Mouse (Mus musculus): ENCODE data around the gene Pamr1. TPM values are rescaled to one million over a fixed set of nuclear protein-coding genes. Genes with fewer than 3 reads are reported as not detected.

The Pamr1 gene
- polyA plus RNA-seq (2016; fragmentation: Nextera tagmentation; extraction: Ambion mirVana) = 9.1 and 11.4 TPM in 2 replicates

DNA sequence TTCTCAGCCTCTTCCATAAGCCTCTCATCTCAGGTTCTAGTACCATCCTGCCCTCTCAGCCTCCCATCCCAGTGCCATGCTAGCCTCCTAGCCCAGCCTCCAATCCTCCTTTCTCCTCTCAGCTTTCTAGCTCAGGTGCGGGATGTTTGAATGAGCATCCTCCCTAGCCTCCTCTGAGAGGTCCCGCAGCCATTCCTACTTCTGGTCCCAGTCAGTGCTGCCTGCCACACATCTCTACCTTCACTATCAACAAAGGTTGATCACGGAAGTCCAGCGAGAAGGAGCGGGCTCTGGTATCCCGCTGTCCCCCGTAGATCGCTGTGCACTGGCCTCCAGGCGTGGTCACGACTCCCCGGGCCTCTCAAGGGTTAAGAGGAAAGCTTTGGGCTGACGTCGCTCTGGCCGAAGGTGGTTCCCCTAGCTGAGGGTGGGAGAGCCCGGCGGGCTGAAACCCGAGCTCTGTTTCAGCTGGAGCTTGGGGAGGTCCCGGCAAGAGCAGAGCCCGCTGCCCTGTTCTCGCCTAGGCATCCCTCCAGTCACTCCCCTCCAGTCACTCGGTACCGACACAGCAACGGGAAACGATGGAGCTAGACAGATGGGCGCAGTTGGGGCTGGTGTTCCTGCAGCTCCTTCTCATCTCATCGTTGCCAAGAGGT, at the start of gene Pamr1:
Gene Pamr1, plus strand, starts transcription at position 402 of the 656 bp plus-strand sequence.
- Histone ChIP-seq H3K27ac (no peak within 1 kb of the TSS), H3K27me3 (no peaks in the 10 kb centered on the region; the same call in 1 of the 2 replicates), H3K36me3 (no peaks in the 10 kb centered on the region), H3K9ac (peak within 1 kb of the TSS; percentile 38; the same call in 1 of the 2 replicates), H3K4me2 (replicated peaks) (peak within 1 kb of the TSS; percentile 50), H3K9me3 (no peaks in the 10 kb centered on the region), H3K4me3 (peak within 1 kb of the TSS; percentile 29), H3K4me1 (peaks cover 22% of the 10 kb centered on the region)
- ATAC-seq (ENCODE audit: insufficient number of reproducible peaks, insufficient read depth, low FRiP score, low TSS enrichment) = no peak; the same call in 1 of the 2 replicates
- WGBS = 1% methylated on average over 26 of the region's 26 CpGs

GRCm38 (mm10) chr2:102507633-102508032, 42.2 kb upstream of the Pamr1 start:
- Histone ChIP-seq H3K27ac (no peak overlapping the region), H3K4me3 (no peak overlapping the region), H3K27me3 (no peaks in the 10 kb centered on the region; the same call in 1 of the 2 replicates), H3K9me3 (no peaks in the 10 kb centered on the region), H3K36me3 (no peaks in the 10 kb centered on the region), H3K9ac (no peak overlapping the region), H3K4me2 (replicated peaks) (no peak overlapping the region), H3K4me1 (no peaks in the 10 kb centered on the region)
- 78% methylated on average over 4 of the region's 4 CpGs for WGBS
- ATAC-seq (ENCODE audit: insufficient number of reproducible peaks, insufficient read depth, low FRiP score, low TSS enrichment) = no peak

DNA sequence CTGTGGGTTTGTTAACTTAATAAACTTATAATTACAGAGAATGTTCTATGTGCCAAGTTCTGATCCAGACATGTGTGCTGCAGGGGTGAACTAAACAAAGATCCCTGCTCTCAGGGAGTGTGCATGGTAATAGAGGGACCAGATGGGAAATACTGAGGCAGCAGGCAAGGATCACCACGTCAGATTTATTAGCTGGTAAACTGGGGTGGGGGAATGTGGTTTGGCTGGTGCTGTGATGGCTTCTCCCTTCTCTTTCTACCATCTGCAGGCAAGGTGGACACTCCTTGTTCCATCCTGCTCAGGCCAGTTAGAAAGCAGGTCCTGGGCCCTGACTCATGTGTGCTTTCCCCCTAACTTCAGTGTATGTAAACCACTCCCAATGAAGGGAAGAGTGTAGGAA, 41.7 kb upstream of the Pamr1 start:
- no peak overlapping the region for H3K4me2 ChIP-seq (replicated peaks)
- 64% methylated on average over 1 of the region's 1 CpGs for WGBS
- no peaks in the 10 kb centered on the region for H3K36me3 ChIP-seq
- H3K4me1 ChIP-seq = no peaks in the 10 kb centered on the region
- no peaks in the 10 kb centered on the region; the same call in 1 of the 2 replicates for H3K27me3 ChIP-seq
- H3K9me3 ChIP-seq = 0 out of 2 replicates have a peak, but pooled peaks cover 2% of the 10 kb centered on the region
- no peak for ATAC-seq (ENCODE audit: insufficient number of reproducible peaks, insufficient read depth, low FRiP score, low TSS enrichment)
- H3K9ac ChIP-seq = no peak overlapping the region
- H3K27ac ChIP-seq = no peak overlapping the region
- no peak overlapping the region for H3K4me3 ChIP-seq

DNA sequence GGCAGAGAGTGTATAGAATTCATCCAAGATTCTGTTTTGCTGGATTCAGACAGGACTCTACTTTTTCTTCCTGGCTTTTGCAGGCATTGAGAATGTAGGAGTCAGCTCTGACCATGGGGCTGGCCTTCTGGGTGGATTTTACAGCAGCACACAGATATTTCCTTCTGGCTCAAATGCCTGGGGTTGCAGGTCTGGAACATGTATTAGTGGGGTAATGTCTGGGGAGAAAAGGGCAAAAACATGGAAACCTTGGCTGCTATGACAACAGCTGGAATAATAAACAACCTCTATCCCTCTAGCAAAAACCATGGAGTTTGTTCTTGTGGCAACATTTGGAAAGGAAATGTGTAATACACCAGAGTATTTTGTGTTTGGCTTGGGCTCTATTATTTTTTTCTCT, 29.9 kb upstream of the Pamr1 start:
- Histone ChIP-seq H3K4me2 (replicated peaks) (no peak overlapping the region), H3K4me3 (no peak overlapping the region), H3K27me3 (no peaks in the 10 kb centered on the region), H3K9ac (no peak overlapping the region), H3K4me1 (no peaks in the 10 kb centered on the region), H3K36me3 (no peaks in the 10 kb centered on the region), H3K9me3 (no peaks in the 10 kb centered on the region), H3K27ac (no peak overlapping the region)
- no peak for ATAC-seq (ENCODE audit: insufficient number of reproducible peaks, insufficient read depth, low FRiP score, low TSS enrichment)

GRCm38 (mm10) chr2:102527563-102527962, 22.2 kb upstream of the Pamr1 start:
- H3K36me3 ChIP-seq = no peaks in the 10 kb centered on the region
- ATAC-seq (ENCODE audit: insufficient number of reproducible peaks, insufficient read depth, low FRiP score, low TSS enrichment) = no peak
- no peak overlapping the region for H3K9ac ChIP-seq
- no peak overlapping the region for H3K27ac ChIP-seq
- no peaks in the 10 kb centered on the region for H3K4me1 ChIP-seq
- 68% methylated on average over 4 of the region's 4 CpGs for WGBS
- no peaks in the 10 kb centered on the region for H3K9me3 ChIP-seq
- no peak overlapping the region for H3K4me3 ChIP-seq
- no peaks in the 10 kb centered on the region for H3K27me3 ChIP-seq
- no peak overlapping the region for H3K4me2 ChIP-seq (replicated peaks)

- H3K27ac ChIP-seq = no peak overlapping the region
- H3K27me3 ChIP-seq = no peaks in the 10 kb centered on the region
- H3K9ac ChIP-seq = no peak overlapping the region
- H3K4me2 ChIP-seq (replicated peaks) = no peak overlapping the region
- H3K9me3 ChIP-seq = no peaks in the 10 kb centered on the region
- no peaks in the 10 kb centered on the region for H3K4me1 ChIP-seq
- 72% methylated on average over 4 of the region's 4 CpGs for WGBS
- no peak for ATAC-seq (ENCODE audit: insufficient number of reproducible peaks, insufficient read depth, low FRiP score, low TSS enrichment)
- no peak overlapping the region for H3K4me3 ChIP-seq
- no peaks in the 10 kb centered on the region for H3K36me3 ChIP-seq
Measured at GRCm38 (mm10) chr2:102533437-102533836, 16.4 kb upstream of the Pamr1 start.

DNA sequence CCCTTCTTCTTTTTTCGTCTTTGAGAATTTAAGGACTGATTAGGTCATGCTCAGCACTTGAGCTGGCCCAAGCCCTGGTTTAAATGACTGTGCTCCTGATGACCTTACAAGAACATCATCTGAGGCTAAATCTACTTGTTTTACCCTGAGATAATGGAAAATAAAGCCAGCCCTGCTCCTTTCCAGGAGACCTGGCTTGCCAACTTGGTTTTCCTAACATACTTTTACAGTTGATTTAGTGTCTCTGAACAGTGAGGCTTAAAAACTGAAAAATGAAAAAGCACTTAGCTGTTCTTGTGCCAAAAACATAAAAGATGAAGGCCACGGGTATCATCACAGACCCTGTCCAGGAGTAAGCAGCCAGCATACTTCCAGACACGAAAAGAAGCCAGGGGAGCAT, 13.0 kb upstream of the Pamr1 start:
- Histone ChIP-seq H3K9ac (no peak overlapping the region), H3K4me1 (peaks cover 13% of the 10 kb centered on the region), H3K36me3 (no peaks in the 10 kb centered on the region), H3K27ac (no peak overlapping the region), H3K27me3 (no peaks in the 10 kb centered on the region), H3K9me3 (no peaks in the 10 kb centered on the region), H3K4me2 (replicated peaks) (no peak overlapping the region), H3K4me3 (no peak overlapping the region)
- WGBS = 67% methylated on average over 3 of the region's 3 CpGs
- ATAC-seq (ENCODE audit: insufficient number of reproducible peaks, insufficient read depth, low FRiP score, low TSS enrichment) = no peak

DNA sequence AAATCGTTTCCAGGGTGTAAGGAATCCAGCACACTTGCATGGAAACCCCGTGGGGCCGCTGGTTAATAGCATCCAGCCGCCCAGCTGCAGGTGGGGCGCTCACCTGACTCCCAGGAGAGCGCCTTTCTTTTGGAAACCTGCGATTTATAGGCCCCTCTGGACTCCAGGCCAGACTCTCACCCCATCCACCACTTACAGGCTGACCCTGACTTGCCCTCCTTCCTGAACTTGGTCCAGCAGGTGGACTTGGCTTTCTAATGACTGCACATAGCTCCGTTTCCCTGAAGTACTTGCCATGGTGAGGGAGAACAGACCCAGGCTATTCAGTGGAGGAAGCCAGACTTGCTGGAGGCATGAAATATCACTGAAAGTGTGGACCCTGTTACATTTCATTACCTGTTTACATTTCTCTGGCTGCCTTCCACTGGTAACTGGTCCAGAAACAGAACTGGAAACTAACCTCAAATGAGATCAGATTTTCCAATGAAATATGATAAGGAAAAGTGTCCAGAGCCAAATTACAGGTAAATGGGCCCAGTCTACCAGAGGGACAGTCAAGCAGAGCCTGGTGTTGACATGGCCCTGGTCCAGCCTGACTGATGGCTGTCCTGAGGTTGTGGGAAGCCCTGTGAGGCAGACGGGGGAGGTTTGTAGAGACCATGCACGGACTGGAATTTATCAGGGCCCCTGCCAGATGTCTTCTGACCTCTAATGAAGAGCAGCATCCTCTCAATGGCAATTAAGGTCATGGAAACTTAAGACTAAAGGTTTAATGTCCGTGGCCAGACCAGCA, 9.2 kb upstream of the Pamr1 start:
- Histone ChIP-seq H3K4me1 (peaks cover 19% of the 10 kb centered on the region), H3K9me3 (no peaks in the 10 kb centered on the region), H3K9ac (no peak overlapping the region), H3K4me3 (no peak overlapping the region), H3K36me3 (no peaks in the 10 kb centered on the region), H3K4me2 (replicated peaks) (no peak overlapping the region), H3K27me3 (no peaks in the 10 kb centered on the region), H3K27ac (peak overlapping the region; percentile 37; the same call in 1 of the 2 replicates)
- no peak for ATAC-seq (ENCODE audit: insufficient number of reproducible peaks, insufficient read depth, low FRiP score, low TSS enrichment)
- 33% methylated on average over 11 of the region's 11 CpGs for WGBS

GRCm38 (mm10) chr2:102541404-102542125, 8.2 kb upstream of the Pamr1 start:
- H3K4me1 ChIP-seq = peaks cover 19% of the 10 kb centered on the region
- no peaks in the 10 kb centered on the region for H3K9me3 ChIP-seq
- no peaks in the 10 kb centered on the region for H3K27me3 ChIP-seq
- no peak for ATAC-seq (ENCODE audit: insufficient number of reproducible peaks, insufficient read depth, low FRiP score, low TSS enrichment)
- 34% methylated on average over 4 of the region's 4 CpGs for WGBS
- H3K9ac ChIP-seq = no peak overlapping the region
- no peak overlapping the region for H3K4me3 ChIP-seq
- H3K4me2 ChIP-seq (replicated peaks) = no peak overlapping the region
- H3K36me3 ChIP-seq = no peaks in the 10 kb centered on the region
- H3K27ac ChIP-seq = no peak overlapping the region

- Histone ChIP-seq H3K36me3 (no peaks in the 10 kb centered on the region), H3K9me3 (no peaks in the 10 kb centered on the region), H3K4me1 (peaks cover 19% of the 10 kb centered on the region), H3K4me3 (no peak overlapping the region), H3K27ac (no peak overlapping the region), H3K9ac (no peak overlapping the region), H3K27me3 (no peaks in the 10 kb centered on the region), H3K4me2 (replicated peaks) (no peak overlapping the region)
- no peak for ATAC-seq (ENCODE audit: insufficient number of reproducible peaks, insufficient read depth, low FRiP score, low TSS enrichment)
- WGBS = 34% methylated on average over 6 of the region's 6 CpGs
Measured at GRCm38 (mm10) chr2:102543961-102544719, 5.7 kb upstream of the Pamr1 start.

- 0 out of 2 replicates have a peak overlapping the region, but pooled peaks have one; percentile 29 for H3K4me3 ChIP-seq
- H3K9me3 ChIP-seq = no peaks in the 10 kb centered on the region
- H3K27me3 ChIP-seq = no peaks in the 10 kb centered on the region; the same call in 1 of the 2 replicates
- no peaks in the 10 kb centered on the region for H3K36me3 ChIP-seq
- peaks cover 22% of the 10 kb centered on the region for H3K4me1 ChIP-seq
- WGBS = 25% methylated on average over 6 of the region's 6 CpGs
- H3K4me2 ChIP-seq (replicated peaks) = peak overlapping the region; percentile 50
- H3K9ac ChIP-seq = no peak overlapping the region
- no peak overlapping the region for H3K27ac ChIP-seq
- peak; percentile 12; the same call in 1 of the 2 replicates for ATAC-seq (ENCODE audit: insufficient number of reproducible peaks, insufficient read depth, low FRiP score, low TSS enrichment)
Measured at GRCm38 (mm10) chr2:102550910-102551582, 1.2 kb downstream of the Pamr1 start.
